Mouse (Mus musculus): ENCODE measurements around the gene Olfr776.
"Not testable (repeated sequence)": the region's sequence is repeated elsewhere in the genome, so short reads cannot be mapped to it uniquely, and the experiment has no call there.

Gene Olfr776

GRCm38 (mm10) chr10:129258827-129259226 lies at the start of gene Olfr776:
Olfr776 (plus strand) TSS chr10:129259127.
- no peak for DNase-seq (ENCODE audit: low spot score)

- DNase-seq (ENCODE audit: low spot score): no peak
These were observed 28.2 kb upstream of the Olfr776 start for GRCm38 (mm10) chr10:129230737-129231136.

- no peak for DNase-seq (ENCODE audit: low spot score)
These were observed 23.0 kb upstream of the Olfr776 start, which contains the start of gene Olfr774 for GRCm38 (mm10) chr10:129235904-129236303. Olfr774 (plus strand) TSS chr10:129236204.

GRCm38 (mm10) chr10:129248112-129248511 lies 10.8 kb upstream of the Olfr776 start, which contains the start of gene Olfr775:
Olfr775 (plus strand) TSS chr10:129248412.
- no peak for DNase-seq (ENCODE audit: low spot score)

- DNase-seq (ENCODE audit: low spot score): no peak
These were observed 12.2 kb downstream of the Olfr776 start, which contains the start of gene Olfr777 for GRCm38 (mm10) chr10:129271081-129271535. Olfr777 (minus strand) TSS chr10:129271485.

- not testable (repeated sequence) for DNase-seq (ENCODE audit: low spot score)
These were observed 54.0 kb downstream of the Olfr776 start for GRCm38 (mm10) chr10:129312973-129313372.

GRCm38 (mm10) chr10:129313521-129313920 lies 54.6 kb downstream of the Olfr776 start:
- not testable (repeated sequence) for DNase-seq (ENCODE audit: low spot score)
